Mouse (Mus musculus) liver, adult 2 months (tissue): ENCODE results near the gene Dgkk.
"Not testable (repeated sequence)": the region's sequence is repeated elsewhere in the genome, so short reads cannot be mapped to it uniquely, and the experiment has no call there.

Experiments
- CTCF ChIP-seq: fragments of 200-500 bp; IDR thresholded peaks from 2 replicates; pipeline ENCODE4 v1.5.1; 2011; ENCODE audit warnings: low read depth, low read length, control low read depth
- POLR2A ChIP-seq: fragments of 200-500 bp; IDR thresholded peaks from 2 replicates; pipeline ENCODE4 v1.6.1; 2011; ENCODE audit warnings: low read length, control low read depth; ENCODE audit not compliant: insufficient read depth; ENCODE audit errors: extremely low read depth

- not testable (repeated sequence) for TF ChIP-seq CTCF, POLR2A
Observed at GRCm38 (mm10) chrX:6779006-6779405, at the start of gene Dgkk.
